Mouse (Mus musculus) right cerebral cortex, postnatal 14 days (tissue): ENCODE measurements around the gene Rph3al.

Source experiments
- DNase-seq: peaks from one replicate; pipeline ENCODE4 v3.0.0; 2022

The Rph3al gene

DNA sequence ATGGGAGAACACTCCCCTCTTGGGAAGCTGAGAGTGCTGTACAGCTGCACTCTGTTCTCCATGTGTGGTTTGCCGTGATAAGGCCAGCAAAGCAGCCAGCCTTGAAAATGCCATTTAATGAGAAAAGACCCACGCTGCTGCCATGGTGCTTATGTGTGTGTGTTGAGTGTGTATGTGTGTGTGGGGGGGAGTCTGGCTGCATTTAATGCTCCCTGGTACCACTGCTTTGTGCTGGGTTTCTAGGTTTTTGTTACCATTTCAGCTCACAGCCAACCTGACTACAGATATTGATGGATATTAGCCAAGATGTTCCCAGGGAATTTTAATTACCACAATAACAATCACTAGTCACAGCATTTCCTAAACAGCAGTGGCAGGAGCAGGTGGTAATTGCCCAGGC is 79.3 kb downstream of the Rph3al start:
- no peak for DNase-seq

DNA sequence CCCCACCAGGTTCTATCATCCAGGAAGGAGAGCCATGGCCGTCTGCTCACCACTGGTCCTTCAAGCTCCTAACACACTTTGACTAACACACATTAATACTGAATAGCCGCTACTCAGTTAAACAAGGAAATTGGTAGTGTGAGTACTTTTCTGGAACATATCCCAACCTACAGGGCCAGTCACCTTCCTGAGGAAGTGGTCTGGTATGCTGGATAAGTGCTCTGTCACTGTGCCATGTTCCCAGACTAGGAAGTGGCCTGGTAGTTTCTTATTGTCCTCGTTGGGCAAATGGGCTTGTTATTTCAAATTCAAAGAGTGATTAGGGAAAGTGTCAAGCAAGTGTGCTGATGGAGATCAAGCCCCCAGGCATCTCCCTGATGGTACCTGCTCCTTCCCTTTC is 80.4 kb downstream of the Rph3al start:
- DNase-seq = no peak

DNA sequence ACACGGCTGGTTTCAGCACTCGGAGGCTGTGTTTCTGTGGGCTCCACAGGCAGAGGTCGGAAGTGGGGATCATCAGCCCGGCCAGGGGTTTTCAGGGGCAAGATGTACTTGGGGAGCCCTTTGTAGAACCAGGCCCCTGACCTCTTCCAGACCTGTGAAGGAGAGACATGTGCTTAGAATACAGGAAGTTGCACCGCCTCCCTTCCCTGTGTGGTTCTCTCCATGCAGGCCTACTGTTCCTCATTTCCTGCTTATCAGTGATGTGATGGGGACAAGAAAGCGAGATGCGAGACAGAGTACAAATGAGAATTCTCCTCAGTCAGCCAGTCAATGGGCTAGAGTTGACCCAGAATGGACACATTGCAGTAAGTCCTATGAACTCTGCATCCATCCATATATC is 83.9 kb downstream of the Rph3al start:
- DNase-seq = no peak

DNA sequence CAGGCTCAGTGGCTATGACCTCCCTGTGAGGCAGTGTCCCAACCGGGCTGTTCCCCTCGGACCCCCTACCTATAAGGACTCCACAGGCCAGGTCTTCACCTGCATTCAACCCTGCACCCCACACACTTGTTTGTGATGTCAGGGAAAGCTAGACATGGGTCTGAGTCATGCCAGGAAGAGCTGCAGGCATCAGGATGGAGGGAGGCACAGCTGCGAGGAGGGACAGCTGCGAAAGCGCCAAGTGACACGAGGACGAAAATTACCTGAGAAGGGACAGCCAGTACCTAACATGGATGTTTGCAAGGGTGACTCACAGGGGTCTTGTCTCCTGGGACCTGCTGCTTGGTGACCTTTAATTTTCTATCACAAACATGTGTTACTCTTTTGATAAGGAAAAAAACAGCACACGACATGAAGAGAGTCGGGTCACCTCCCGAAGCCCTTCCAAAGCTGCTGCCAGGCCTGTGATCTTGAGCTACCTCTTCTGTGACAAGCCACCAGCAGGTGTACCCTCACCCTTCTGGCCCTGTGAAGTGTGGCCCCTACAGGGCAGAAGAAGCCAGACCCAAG is 85.1 kb downstream of the Rph3al start:
- no peak for DNase-seq

DNA sequence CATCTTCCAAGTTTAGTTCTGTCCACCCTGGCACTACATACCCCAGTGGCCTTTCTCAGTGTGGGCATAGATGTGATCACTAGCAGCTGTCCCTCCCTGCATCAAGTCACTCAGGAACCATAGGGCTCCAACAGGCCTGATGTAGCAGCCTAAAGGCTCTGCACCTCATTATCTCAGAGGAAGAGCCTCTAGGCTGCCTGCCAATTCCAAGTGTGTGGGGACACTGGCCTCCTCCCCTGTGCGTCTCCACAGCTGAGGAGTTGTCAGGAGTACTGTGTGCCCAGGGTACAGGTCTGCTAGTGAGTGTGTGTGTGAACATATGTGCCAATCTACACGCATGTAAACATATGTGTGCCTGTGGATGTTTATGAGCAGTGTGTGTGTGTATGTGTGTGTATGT is 85.7 kb downstream of the Rph3al start:
- no peak for DNase-seq

DNA sequence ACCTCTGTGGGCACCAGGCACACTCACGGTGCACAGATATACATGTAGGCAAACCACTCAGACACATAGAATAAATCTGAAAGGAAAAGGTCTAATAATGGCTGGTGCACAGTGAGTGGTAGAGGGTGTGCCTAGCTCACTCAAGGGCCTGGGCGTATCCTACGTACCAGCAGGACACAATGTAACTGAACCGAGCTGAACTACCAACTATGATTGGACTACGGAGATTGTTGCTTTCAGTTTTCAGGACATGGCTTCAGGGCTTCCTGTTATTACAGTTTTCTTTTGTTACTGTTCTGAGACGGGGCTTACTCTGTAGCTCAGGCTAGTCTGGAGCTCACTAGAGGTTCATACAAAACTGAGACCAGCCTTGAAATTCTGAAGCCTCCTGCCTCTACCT is 88.7 kb downstream of the Rph3al start:
- no peak for DNase-seq

DNA sequence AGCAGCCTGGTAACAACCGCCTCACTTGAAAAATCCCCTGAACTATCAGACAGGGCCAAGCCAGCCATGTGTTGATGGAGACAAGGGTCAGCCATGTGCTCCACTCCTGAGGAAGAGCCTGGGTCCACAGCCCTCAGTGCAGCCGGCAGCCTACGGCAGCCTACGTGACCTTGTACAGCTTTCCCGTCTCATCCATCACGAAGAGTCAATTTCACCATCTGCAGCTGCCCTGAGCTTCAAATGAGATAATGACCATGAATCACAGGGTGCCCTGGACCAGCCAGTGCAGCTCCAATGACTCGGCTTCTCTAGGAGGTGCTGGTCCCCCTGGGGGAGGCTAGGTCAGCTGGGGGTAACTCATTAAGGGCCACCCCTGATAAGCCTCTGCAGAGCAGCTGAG is 91.6 kb downstream of the Rph3al start:
- DNase-seq = no peak

DNA sequence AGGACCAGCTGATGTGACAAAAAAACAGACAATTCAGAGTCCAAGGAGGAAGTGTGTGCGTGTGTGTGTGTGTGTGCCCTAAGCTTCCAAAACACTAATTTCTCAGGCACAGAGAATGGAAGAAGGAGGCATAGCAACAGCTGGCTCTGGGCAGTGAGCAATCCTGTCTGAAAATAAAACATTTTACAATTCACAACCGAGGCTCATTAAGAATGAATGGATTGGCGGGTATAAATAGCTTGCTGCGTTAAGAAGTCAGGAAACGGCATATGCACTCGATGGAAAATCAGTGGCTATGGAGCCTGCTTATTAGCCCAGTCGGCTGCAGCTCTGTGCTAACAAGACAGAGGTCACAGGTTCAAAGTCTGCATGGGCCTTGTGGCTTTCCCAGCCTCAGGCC is 92.6 kb downstream of the Rph3al start:
- DNase-seq = no peak

DNA sequence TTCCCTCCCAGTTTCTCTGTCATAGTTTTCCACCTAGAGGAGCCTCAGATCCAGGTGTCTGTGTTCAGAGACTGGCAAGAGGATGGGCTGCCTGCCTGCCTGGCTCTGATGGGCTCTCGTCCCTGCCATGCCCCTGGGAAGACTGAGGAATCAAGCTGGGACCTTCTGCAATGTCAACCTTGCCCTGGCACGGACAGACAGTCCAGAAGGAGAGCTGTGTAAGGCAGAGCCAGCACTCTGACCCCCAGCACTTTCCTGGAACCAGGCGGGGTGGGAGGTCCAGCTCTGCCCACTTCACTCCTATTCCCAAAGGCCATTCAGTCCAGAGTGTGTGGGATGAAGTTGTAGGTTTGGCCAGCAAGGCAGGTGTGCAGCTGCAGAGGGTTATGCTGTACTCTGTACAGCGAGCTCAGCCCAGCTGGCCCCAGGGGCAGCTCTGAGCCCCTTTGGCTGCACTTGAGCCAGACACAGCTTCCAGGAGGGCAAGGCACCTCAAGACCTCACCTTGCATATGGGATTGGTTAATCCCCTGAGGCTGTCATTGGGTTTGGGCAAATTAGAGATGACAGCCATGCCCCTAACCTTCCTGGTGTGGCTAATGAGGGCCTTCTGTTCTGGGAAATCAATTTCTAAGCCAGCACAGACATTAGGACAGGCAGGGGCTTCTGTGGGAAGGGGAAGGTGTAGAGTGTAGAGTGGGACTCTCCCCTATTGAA is 95.2 kb downstream of the Rph3al start:
- no peak for DNase-seq

DNA sequence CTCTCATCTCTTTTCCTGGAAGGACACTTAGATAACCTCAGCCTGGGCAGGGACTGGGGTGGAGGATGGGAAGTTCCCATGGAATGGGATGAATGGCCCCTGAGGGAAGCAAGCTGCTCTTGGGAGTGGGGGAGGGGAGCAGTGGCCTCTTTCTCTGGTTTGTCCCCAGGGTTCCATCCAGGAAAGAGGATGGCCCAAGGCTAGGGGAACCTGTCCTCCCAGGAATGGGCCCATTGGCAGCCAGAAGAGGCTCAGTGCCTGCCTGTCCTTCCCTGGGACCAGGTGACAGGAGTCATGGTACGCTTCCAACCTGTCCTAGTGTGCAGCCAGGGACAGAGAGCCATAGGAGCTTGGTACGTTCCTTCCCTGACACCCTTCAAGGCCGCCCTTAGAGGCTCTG is 96.7 kb downstream of the Rph3al start:
- DNase-seq = no peak

DNA sequence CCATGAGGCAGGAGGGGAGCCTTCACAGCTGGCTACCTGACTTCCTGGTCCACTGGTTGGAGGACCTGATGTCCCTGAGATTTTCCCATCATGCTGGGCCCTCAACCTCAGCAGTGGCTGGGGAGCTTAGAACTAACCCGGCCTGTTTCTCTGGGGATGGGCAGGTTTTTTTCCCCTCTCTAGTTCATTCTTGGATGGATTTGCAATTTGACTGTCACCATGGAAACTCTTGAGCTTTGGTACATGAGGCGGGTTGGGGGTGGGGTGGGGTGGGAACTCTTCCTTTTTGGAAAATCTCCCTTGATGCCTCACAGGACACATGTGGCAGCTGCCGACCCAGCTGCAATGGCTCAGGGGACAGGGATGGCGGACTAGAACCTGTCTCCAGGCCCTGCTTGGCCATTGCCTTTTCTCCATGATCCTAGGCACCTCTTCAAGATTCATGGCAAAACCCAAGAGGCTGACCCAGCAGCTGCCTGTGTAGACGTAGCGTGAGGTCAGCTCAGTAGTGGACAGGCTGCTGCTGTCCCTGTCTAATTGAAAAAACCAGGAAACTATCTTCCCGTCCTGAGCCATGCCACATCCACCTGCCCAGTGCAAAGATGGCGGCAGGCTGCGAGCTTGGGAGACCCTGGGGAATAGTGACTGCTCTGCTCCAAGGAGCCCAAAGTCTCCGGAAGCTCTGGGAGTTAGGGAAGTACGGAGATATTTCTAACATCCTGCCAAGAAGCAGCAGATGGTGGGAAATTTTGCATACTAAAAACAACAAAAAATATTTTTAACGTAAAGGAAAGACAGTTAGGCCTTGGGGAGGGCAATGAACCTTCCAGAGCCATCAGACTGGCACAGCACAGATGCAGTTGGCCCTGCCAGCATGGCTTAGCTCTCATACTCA is 98.4 kb downstream of the Rph3al start:
- DNase-seq = no peak

DNA sequence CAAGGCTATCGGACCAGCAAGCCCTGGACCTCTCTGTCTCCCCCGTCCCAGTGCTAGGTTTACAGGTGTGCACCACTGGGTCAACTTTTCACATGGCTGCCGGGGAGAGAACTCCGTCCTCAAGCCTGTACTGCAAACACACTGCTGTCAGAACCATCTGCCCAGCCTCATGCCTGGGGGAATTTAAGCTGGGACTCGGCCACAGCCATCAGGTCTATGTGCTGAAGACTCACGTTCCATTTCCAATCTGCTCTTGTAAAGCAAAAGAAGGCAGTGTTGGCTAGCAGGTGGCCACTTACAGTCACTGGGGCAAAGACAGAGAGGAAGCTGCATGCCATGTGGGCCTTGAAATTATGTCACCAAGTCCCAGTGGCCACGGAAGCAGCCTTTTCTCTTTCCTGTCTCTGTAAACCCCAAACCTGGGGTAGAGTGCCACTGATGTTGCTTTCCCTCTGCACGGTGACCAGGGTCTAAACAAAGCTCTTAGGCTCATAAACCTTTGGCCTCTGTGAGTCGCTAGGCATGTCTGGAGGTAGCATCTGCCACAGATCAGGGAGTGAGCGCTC is 99.3 kb downstream of the Rph3al start:
- no peak for DNase-seq

DNA sequence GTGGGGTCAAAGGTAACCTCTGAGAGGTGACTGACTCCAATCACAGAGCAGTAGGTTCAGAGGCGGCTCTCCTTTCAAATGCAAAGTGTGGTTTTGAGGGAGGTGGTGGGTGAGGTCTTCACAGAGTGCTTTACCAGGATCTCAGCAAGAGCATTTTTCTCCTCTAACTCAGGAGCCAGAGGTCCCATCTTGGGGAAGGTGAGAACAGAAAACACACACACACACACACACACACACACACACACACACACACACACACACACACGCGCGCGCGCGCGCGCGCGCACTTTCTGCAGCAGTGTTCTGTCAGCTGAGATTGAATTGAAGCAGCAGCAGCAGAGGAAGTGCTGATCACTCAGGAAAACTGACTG is 102.0 kb downstream of the Rph3al start:
- no peak for DNase-seq

DNA sequence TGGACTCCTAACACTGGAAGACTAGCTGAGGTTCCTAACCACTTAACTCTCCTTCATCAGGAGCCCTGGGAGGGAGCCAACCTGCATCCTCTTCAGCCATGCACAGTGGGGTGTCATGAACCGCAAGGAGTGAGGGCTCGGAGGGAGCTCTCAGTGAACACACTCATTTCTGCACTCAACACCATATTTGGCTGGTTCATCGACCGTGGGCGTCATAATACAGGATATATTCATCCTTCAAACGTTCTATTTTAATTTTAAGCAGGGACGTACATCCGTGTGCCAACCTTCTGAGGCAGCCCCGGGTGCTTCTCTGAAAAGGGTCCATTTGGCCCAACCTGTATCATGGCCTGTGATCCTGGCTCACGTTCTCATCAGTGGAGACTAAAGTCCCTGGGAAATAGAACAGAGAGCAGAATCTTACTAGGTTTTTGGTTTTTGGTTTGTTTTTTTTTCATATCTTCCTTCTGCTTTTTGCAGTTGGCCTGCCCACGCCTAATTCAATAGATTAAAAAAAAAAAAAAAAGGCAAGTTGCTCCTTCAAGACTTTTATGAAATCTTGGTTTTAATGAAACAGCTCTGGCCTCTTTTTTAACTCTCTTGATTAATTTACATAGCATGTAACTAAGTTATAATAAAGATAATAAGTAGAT is 102.5 kb downstream of the Rph3al start:
- DNase-seq = no peak

DNA sequence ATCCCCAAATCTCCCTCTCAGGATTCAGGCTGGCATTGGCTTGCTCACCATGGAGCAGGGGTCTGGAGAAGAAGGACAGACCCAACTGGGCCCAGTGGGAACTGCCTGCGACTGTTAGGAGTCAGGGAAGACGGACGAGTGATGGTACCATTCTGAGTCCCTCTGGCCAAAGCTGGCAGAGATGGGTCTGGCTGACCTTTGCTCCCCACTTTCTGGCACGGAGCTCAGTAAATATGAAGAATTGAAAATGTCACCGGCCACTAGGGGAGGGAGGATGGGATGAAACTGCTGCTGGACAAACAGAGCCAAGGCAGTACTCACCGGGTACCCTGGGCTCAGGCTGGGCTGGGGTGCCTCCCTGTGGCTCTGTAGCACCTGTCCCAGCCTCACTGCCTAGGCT is 105.1 kb downstream of the Rph3al start:
- DNase-seq = no peak

DNA sequence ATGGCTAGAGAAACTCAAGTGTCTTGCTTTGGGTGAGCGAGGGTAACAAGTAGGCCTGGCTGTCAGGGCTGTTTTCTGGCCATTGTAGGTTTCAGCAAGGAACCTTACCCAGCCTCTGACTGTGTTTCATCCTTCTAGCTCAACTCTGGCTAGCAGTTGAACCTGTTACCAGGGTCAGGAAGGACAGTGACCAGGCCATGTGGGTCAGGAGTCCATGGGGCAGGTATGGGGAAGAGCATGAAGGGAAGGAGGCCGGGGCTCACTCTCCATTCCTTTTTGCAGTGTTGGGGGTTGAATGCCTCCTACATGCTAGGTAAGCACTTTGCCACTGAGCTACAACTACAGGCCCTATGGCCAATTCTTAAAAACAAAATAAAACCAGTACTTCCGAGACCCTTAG is 107.8 kb downstream of the Rph3al start:
- DNase-seq = no peak

DNA sequence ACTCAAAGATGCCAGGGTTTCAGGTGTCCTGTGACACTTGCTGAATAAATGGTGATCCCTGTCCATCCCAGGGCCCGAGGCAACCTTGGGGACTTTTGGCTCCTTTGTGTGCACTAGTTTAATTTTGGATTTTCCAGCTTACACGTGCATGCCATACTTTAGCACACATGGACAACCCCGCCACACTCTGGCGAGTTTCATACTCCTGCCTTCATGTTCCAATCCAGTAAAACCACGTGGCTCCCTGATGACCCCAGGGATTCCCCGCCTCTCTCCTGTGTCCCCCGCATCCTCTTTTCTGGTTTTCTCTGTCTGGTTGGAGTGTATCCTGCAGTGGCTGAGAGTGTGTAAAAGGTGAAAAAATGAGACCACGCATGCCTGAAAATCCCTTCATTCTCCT is 110.8 kb downstream of the Rph3al start:
- no peak for DNase-seq

DNA sequence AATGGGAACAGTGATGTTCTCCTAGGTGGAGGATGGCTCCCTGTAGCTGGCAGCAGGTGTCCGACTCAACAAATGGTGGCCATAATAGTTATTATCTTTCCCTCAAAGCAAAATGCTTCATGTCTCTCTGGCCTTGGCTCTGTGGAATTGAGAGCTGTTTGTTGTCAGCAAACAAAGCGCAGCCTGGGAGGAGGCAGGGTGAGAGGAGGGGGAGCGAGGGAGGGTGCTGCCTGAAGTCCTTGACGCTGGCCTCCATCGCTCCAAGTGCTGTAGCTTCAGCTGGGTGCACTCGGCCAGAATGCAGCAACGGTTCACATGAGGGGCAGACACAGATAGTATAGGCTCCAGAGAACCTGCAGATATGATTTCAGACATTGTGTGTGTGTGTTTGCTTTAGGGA is 114.7 kb downstream of the Rph3al start:
- no peak for DNase-seq

DNA sequence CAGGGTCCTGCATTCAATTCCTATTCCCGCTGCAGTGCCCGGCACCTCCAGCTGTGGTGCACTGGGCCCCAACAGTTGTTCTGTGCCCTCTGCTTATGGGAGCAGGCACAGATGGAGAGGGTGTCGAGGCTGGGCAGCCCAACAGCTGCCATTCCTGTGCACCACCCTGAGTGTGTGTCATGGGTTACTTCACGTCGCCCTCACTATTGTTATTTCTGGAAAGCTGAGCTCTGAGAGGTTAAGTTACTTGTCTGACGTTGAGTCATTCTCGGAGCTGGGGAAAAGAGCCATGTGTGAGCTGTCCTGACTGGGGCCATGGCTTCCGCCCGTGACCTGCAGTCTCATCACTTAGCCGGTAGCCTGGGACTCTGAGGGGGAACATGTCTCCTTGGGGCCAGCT is 125.1 kb downstream of the Rph3al start:
- DNase-seq = no peak

DNA sequence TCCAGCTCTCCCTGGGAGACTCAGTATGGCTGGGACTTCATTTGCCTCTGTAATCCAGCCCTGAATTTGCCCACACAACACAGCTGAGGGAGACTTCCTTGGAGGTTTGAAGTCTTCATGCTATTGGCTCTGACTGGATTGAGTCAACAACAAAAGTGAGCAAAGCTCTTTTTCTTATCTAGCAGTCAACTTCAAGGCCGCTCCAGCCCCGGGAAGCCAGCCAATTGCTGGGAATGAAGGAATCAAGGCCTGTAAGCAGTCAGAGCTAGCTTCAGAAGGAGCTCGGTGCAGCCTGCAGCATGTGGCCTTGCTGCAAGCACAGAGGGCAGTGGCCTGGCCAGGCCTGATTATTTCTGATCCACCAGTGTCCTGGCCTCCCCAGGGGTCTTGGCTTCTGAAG is 126.3 kb downstream of the Rph3al start:
- DNase-seq = peak; percentile 43

DNA sequence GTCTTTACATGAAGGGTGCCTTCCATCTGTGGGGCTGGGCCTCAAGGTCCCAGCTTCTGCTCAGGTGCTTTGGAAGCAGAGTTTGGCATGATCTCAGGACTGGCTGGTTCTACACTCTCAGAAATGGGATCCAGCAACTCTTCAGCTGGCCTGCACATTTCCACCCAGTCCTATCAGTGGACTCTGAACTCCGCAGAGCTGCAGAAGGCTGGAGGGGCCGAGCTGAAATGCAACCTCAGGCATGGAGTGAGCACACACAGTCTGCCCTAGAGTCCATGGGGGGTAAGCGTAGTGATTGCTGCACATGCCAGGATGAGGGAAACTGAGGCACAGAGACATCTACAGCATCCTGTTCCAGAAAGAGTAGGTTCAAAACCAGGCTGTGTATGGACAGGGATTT is 127.7 kb downstream of the Rph3al start:
- DNase-seq = no peak

DNA sequence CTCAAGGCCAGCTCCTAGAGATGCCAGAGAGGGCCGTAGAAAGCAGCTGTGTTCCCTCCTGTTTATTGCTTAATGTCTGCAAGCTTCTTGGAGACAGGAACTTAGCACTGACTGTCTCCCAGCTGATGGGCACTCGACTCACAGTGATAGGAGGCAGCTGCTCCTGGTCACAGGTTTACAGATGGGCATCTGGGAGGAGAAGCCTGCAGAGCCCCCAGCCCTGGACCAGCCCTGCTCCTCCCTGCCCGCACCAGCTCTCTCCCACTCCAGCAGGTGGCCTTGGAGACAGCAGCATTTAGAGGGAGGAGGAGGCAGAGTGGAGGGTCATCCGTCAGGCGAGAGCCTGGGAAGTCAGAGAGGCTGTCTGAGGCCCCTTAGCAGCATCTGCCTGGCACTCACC is 130.7 kb downstream of the Rph3al start:
- no peak for DNase-seq

DNA sequence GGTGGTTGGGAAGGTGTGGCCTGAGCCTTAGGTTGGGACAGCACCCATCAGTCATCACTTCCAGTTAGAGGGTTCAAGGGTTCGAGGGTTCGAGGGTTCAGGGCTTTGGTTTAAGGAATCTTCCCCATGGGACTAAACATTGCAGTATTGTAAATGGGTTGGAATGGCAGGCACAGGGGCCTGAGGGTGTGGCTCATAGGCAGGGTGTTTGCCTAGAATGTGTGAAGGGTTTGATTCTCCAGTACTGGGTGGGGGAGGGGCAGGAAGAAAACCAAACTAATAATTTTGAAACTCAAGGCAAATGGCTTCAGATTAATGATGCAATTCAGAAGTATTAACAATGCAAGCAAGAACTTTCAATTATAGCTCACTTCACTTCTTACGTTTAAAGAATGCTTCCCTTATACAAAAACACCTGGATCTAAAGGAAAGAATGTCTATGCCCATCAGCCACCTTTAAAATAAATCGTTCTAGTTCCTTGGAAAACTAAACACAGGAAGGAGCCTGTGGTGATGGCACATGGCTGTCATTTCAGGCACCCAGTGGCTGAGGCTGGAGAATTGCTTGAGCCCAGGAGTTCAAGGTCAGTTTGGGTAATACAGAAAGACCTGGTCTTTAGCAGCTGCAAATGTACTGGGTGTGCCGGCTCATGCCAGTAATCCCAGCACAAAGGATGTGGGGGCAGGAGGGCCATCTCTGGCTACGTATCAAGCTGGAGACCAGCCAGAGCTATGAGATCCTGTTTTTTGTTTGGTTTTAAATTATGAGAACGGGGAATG is 136.3 kb downstream of the Rph3al start:
- DNase-seq = no peak
